Mouse (Mus musculus) neural tube, embryonic 13.5 days (tissue): ENCODE data around the gene Dmp1. TPM values are rescaled to one million over a fixed set of nuclear protein-coding genes. Genes with fewer than 3 reads are reported as not detected.

Experiments used
- ATAC-seq: fragments of 200-750 bp; cut with Nextera tagmentation; 2 replicates; pipeline ENCODE4 v1.8.0; 2017; ENCODE audit warnings: low read depth, mild to moderate bottlenecking, moderate TSS enrichment, moderate library complexity
- H3K27ac ChIP-seq: fragments of 300-500 bp; sonication (generic); replicated peaks from 2 replicates; pipeline ENCODE4 v1.5.1; 2015; ENCODE audit warnings: moderate library complexity, mild to moderate bottlenecking, inconsistent platforms
- H3K27me3 ChIP-seq: fragments of 300-500 bp; sonication (generic); 2 replicates; pipeline ENCODE4 v1.6.1; 2015; ENCODE audit warnings: mild to moderate bottlenecking, inconsistent platforms
- H3K36me3 ChIP-seq: fragments of 300-500 bp; sonication (generic); 2 replicates; pipeline ENCODE4 v1.6.1; 2015; ENCODE audit warnings: mild to moderate bottlenecking, inconsistent platforms
- H3K4me1 ChIP-seq: fragments of 300-500 bp; sonication (generic); replicated peaks from 2 replicates; pipeline ENCODE4 v1.6.1; 2015; ENCODE audit warnings: inconsistent platforms
- H3K4me2 ChIP-seq: fragments of 300-500 bp; sonication (generic); 2 replicates; pipeline ENCODE4 v1.6.1; 2015; ENCODE audit warnings: inconsistent platforms, mild to moderate bottlenecking, moderate library complexity
- H3K4me3 ChIP-seq: fragments of 300-500 bp; sonication (generic); 2 replicates; pipeline ENCODE4 v1.5.1; 2015; ENCODE audit warnings: mild to moderate bottlenecking, inconsistent platforms
- H3K9ac ChIP-seq: fragments of 300-500 bp; sonication (generic); 2 replicates; pipeline ENCODE4 v1.6.1; 2015; ENCODE audit warnings: moderate library complexity, mild to moderate bottlenecking, inconsistent platforms
- H3K9me3 ChIP-seq: fragments of 300-500 bp; sonication (generic); 2 replicates; pipeline ENCODE4 v1.6.1; 2016; ENCODE audit warnings: inconsistent platforms
- WGBS: fragments of 180-500 bp; shearing (Covaris S2); methylation state at CpG from one replicate; pipeline ENCODE4 v1.1.7; 2015; 5-methylcytosine and 5-hydroxymethylcytosine counted together
- polyA plus RNA-seq: library from polyadenylated mRNA; unstranded; fragments of >200 nt; fragmentation: Nextera tagmentation; extraction: Ambion mirVana; gene quantifications from 2 replicates; pipeline ENCODE4 v1.2.1, GENCODE M21; 2015

Dmp1 gene
- polyA plus RNA-seq, result 0.48 and 0.87 TPM in 2 replicates

DNA sequence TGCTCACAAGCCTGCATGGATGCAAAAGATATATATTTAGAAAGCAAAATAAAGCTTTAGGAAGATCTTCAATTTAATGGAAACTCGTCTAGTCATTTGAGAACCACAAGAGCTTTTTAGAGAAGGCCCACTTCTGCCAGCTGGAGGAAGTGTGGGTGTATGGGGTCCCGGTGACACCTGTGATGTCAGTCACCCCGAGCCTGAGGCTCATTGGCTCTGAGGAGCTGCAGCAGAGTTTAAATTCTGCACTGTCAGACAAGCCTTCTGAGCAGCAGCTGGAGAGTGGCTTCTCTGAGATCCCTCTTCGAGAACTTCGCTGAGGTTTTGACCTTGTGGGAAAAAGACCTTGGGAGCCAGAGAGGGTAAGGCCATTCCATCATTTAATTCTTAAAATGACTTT is at the start of gene Dmp1:
Dmp1 (plus strand) TSS at position 263 of the 400 bp plus-strand sequence.
- no peaks in the 10 kb centered on the region for H3K36me3 ChIP-seq
- no peak within 1 kb of the TSS for H3K9ac ChIP-seq
- no peak within 1 kb of the TSS for H3K4me2 ChIP-seq
- H3K9me3 ChIP-seq, result no peaks in the 10 kb centered on the region
- 80% methylated on average over 5 of the region's 5 CpGs for WGBS
- H3K4me1 ChIP-seq, result no peaks in the 10 kb centered on the region
- H3K27ac ChIP-seq, result no peak within 1 kb of the TSS
- H3K27me3 ChIP-seq, result no peaks in the 10 kb centered on the region
- no peak for ATAC-seq
- no peak within 1 kb of the TSS for H3K4me3 ChIP-seq

GRCm38 (mm10) chr5:104157701-104158100 is 44.7 kb upstream of the Dmp1 start:
- no peaks in the 10 kb centered on the region for H3K27me3 ChIP-seq
- no peak overlapping the region for H3K4me2 ChIP-seq
- H3K9me3 ChIP-seq, result no peaks in the 10 kb centered on the region
- no peaks in the 10 kb centered on the region for H3K4me1 ChIP-seq
- no peak overlapping the region for H3K4me3 ChIP-seq
- WGBS, result 94% methylated on average over 7 of the region's 7 CpGs
- H3K27ac ChIP-seq, result no peak overlapping the region
- no peak overlapping the region for H3K9ac ChIP-seq
- no peak for ATAC-seq
- H3K36me3 ChIP-seq, result no peaks in the 10 kb centered on the region

GRCm38 (mm10) chr5:104158332-104159052 is 43.9 kb upstream of the Dmp1 start:
- WGBS, result 78% methylated on average over 7 of the region's 7 CpGs
- H3K9ac ChIP-seq, result no peak overlapping the region
- no peaks in the 10 kb centered on the region for H3K27me3 ChIP-seq
- no peaks in the 10 kb centered on the region for H3K36me3 ChIP-seq
- no peaks in the 10 kb centered on the region for H3K9me3 ChIP-seq
- H3K4me2 ChIP-seq, result no peak overlapping the region
- ATAC-seq, result no peak
- no peaks in the 10 kb centered on the region for H3K4me1 ChIP-seq
- no peak overlapping the region for H3K27ac ChIP-seq
- no peak overlapping the region for H3K4me3 ChIP-seq

- Histone ChIP-seq H3K27ac (no peak overlapping the region), H3K4me1 (no peaks in the 10 kb centered on the region), H3K9ac (no peak overlapping the region), H3K4me3 (no peak overlapping the region), H3K27me3 (no peaks in the 10 kb centered on the region), H3K36me3 (no peaks in the 10 kb centered on the region), H3K4me2 (no peak overlapping the region), H3K9me3 (no peaks in the 10 kb centered on the region)
- ATAC-seq, result no peak
- 83% methylated on average over 3 of the region's 3 CpGs for WGBS
Observed at GRCm38 (mm10) chr5:104160581-104160980, 41.8 kb upstream of the Dmp1 start.

GRCm38 (mm10) chr5:104161390-104161789 is 41.0 kb upstream of the Dmp1 start:
- Histone ChIP-seq H3K9ac (no peak overlapping the region), H3K4me3 (no peak overlapping the region), H3K9me3 (no peaks in the 10 kb centered on the region), H3K4me2 (no peak overlapping the region), H3K27me3 (no peaks in the 10 kb centered on the region), H3K36me3 (no peaks in the 10 kb centered on the region), H3K4me1 (no peaks in the 10 kb centered on the region), H3K27ac (no peak overlapping the region)
- ATAC-seq, result no peak
- WGBS, result 85% methylated on average over 1 of the region's 1 CpGs

DNA sequence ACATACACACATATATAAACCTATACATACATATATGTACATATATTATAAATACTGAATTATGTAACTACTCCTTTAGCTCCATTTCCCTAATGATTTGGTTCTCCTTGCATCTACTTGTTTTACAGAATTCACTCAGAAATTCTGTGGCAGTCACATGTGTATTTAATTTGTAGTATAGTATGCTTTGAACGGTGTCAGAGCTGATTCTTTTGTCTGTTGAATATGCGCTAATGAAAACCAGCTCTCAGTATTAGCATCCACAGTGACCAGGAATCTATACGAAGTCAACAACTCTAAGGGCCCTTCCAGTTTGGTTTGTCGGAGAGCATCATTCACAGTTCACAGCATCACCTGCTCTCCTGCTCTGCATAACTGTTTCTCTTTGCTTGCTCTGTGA is 38.9 kb upstream of the Dmp1 start:
- Histone ChIP-seq H3K9ac (no peak overlapping the region), H3K36me3 (no peaks in the 10 kb centered on the region), H3K4me2 (no peak overlapping the region), H3K27me3 (no peaks in the 10 kb centered on the region), H3K27ac (no peak overlapping the region), H3K9me3 (no peaks in the 10 kb centered on the region), H3K4me3 (no peak overlapping the region), H3K4me1 (no peaks in the 10 kb centered on the region)
- 83% methylated on average over 4 of the region's 4 CpGs for WGBS
- no peak for ATAC-seq

DNA sequence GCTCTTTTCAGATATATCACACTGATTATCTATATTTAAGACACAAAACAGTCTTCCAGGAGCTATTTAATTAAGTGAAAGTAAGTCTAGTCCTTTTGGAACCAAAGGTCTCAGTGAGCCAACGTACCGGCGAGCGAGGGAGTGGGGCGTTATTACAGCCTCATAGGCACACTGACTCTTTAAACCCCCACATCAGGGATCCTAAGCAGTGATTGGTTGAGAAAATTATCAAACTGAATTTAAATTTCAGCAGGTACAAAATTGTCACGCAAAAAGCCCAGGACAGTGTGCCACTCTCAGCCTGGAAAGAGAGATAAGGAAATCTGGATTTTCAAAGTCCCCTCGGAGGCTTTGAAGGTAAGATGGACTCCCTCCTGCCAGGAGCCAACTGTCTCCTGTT is 32.0 kb upstream of the Dmp1 start, which contains the start of gene Dspp:
Dspp (plus strand) TSS at position 301 of the 400 bp plus-strand sequence.
- Histone ChIP-seq H3K36me3 (no peaks in the 10 kb centered on the region), H3K27me3 (no peaks in the 10 kb centered on the region), H3K4me3 (no peak within 1 kb of the TSS), H3K9me3 (no peaks in the 10 kb centered on the region), H3K9ac (no peak within 1 kb of the TSS), H3K4me1 (no peaks in the 10 kb centered on the region), H3K27ac (no peak within 1 kb of the TSS), H3K4me2 (no peak within 1 kb of the TSS)
- 89% methylated on average over 7 of the region's 7 CpGs for WGBS
- ATAC-seq, result no peak

GRCm38 (mm10) chr5:104173094-104173493 is 29.3 kb upstream of the Dmp1 start:
- no peak for ATAC-seq
- Histone ChIP-seq H3K9ac (no peak overlapping the region), H3K4me3 (no peak overlapping the region), H3K27me3 (no peaks in the 10 kb centered on the region), H3K4me2 (no peak overlapping the region), H3K4me1 (no peaks in the 10 kb centered on the region), H3K27ac (no peak overlapping the region), H3K9me3 (peaks cover 3% of the 10 kb centered on the region; the same call in 1 of the 2 replicates), H3K36me3 (no peaks in the 10 kb centered on the region)
- WGBS, result 79% methylated on average over 6 of the region's 6 CpGs

- H3K36me3 ChIP-seq, result no peaks in the 10 kb centered on the region
- no peak overlapping the region for H3K4me2 ChIP-seq
- no peak overlapping the region for H3K4me3 ChIP-seq
- no peak for ATAC-seq
- H3K27ac ChIP-seq, result no peak overlapping the region
- no peak overlapping the region for H3K9ac ChIP-seq
- 91% methylated on average over 1 of the region's 1 CpGs for WGBS
- no peaks in the 10 kb centered on the region for H3K4me1 ChIP-seq
- H3K9me3 ChIP-seq, result peaks cover 18% of the 10 kb centered on the region
- H3K27me3 ChIP-seq, result no peaks in the 10 kb centered on the region
Observed at GRCm38 (mm10) chr5:104183743-104184142, 18.7 kb upstream of the Dmp1 start.

GRCm38 (mm10) chr5:104187281-104187680 is 15.1 kb upstream of the Dmp1 start:
- ATAC-seq, result no peak
- no peaks in the 10 kb centered on the region for H3K27me3 ChIP-seq
- H3K27ac ChIP-seq, result no peak overlapping the region
- H3K9me3 ChIP-seq, result peaks cover 8% of the 10 kb centered on the region; the same call in 1 of the 2 replicates
- no peak overlapping the region for H3K9ac ChIP-seq
- no peak overlapping the region for H3K4me3 ChIP-seq
- H3K36me3 ChIP-seq, result no peaks in the 10 kb centered on the region
- H3K4me1 ChIP-seq, result no peaks in the 10 kb centered on the region
- H3K4me2 ChIP-seq, result no peak overlapping the region
- WGBS, result 84% methylated on average over 3 of the region's 3 CpGs

DNA sequence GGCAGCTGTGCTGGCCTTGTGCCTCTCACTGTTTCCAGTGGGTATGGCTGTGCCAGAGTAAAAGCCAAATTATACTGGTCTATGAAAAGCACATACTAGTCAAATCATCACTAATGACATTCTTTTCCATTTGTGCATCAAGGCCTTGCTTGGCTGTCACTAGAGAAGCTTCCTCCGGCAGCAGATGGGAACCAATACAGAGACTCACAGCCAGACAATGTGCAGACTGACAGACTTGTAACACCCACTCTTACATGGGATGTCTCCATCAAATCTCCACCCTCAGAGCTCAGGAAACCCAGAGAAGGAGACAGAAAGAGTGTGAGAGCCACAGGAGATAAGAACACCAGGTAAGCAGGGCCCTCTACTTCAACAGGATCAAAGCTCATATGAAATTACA is 7.3 kb upstream of the Dmp1 start:
- no peaks in the 10 kb centered on the region for H3K36me3 ChIP-seq
- ATAC-seq, result no peak
- H3K9me3 ChIP-seq, result no peaks in the 10 kb centered on the region
- H3K4me3 ChIP-seq, result no peak overlapping the region
- H3K27me3 ChIP-seq, result no peaks in the 10 kb centered on the region
- no peak overlapping the region for H3K4me2 ChIP-seq
- no peak overlapping the region for H3K9ac ChIP-seq
- no peaks in the 10 kb centered on the region for H3K4me1 ChIP-seq
- H3K27ac ChIP-seq, result no peak overlapping the region
- 88% methylated on average over 1 of the region's 1 CpGs for WGBS

GRCm38 (mm10) chr5:104201153-104201950 is 1.1 kb upstream of the Dmp1 start:
- Histone ChIP-seq H3K9ac (no peak overlapping the region), H3K4me2 (no peak overlapping the region), H3K27me3 (no peaks in the 10 kb centered on the region), H3K9me3 (no peaks in the 10 kb centered on the region), H3K4me1 (no peaks in the 10 kb centered on the region), H3K27ac (no peak overlapping the region), H3K4me3 (no peak overlapping the region), H3K36me3 (no peaks in the 10 kb centered on the region)
- no peak for ATAC-seq
- WGBS, result 93% methylated on average over 12 of the region's 12 CpGs
